Mouse (Mus musculus) cerebellum, postnatal 25 days (tissue): ENCODE measurements around the gene Pih1d1.

Experiments
- DNase-seq, 2 experiments: peaks; one replicate each; pipeline ENCODE4 v3.0.0; 2021; ENCODE audit warnings: mixed read lengths in 2 of 2

Pih1d1 gene

DNA sequence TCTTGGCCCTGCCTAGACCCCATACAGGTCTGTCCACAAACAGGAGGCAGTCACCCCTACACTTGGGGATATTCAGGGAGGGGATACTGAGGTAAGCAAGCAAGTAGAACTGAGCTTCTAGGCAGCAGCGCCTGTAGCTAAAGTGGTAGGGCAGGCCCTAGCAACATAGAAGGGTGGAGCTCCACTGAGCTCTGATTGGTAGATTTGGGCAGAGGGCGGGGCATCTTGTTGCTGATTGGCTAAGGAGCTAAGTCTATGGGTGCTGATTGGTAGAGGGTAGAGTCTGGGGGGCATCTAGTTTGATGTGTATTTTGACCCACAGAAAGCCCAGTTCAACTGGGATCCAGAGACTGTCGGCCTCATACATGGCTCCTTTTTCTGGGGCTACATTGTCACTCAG, 15.4 kb downstream of the Pih1d1 start:
- peak; percentile 77 to 83 for DNase-seq

DNA sequence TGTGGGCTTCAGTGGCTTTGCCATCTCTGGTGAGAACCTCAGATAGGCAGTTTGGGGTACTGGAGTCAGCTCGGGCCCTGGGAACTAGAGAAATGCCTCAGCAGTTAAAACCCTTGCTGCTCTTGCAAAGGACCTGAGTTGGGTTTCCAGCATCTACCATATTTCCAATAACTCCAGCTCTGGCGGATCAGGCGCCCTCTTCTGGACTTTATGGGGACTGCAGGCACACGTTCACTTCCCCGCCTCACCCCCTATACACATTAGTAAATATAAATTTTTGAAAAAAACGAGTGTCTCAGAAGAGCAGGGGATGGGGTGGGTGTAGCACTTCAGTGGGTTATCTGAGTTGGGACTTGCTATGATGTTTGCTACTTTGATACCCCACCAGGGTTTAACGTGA, 18.9 kb downstream of the Pih1d1 start:
- DNase-seq, result peak; percentile 59 to 78

DNA sequence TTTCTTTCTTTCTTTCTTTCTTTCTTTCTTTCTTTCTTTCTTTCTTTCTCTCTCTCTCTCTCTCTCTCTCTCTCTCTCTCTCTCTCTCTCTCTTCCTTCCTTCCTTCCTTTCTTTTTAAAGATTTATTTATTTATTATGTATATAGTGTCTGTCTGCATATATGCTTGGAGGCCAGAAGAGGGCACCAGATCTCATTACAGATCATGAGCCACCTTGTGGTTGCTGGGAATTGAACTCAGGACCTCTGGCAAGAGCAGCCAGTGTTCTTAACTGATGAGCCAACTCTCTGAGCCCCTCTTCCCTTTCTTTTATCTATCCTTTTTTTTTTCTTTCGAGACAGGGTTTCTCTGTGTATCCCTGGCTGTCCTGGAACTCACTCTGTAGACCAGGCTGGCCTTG, 19.7 kb downstream of the Pih1d1 start:
- DNase-seq, result peak in 1 of 2 experiments; percentile 54

DNA sequence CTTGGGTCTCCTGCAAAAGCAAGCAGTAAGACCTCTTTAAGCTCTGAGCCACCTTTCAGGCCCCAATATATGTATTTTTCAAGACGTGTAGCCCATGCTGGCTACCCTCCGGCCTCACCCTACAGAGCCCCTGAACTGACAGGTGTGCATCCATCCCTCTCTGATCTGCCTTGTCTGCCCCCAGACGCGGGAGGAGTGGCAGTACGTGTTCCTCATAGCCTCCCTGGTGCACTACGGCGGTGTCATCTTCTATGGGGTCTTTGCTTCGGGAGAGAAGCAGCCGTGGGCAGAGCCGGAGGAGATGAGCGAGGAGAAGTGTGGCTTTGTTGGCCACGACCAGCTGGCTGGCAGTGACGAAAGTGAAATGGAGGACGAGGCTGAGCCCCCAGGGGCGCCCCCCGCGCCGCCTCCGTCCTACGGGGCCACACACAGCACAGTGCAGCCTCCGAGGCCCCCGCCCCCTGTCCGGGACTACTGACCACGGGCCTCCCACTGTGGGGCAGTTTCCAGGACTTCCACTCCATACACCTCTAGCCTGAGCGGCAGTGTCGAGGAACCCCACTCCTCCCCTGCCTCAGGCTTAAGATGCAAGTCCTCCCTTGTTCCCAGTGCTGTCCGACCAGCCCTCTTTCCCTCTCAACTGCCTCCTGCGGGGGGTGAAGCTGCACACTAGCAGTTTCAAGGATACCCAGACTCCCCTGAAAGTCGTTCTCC, 20.6 kb downstream of the Pih1d1 start:
- peak; percentile 54 to 62 for DNase-seq

DNA sequence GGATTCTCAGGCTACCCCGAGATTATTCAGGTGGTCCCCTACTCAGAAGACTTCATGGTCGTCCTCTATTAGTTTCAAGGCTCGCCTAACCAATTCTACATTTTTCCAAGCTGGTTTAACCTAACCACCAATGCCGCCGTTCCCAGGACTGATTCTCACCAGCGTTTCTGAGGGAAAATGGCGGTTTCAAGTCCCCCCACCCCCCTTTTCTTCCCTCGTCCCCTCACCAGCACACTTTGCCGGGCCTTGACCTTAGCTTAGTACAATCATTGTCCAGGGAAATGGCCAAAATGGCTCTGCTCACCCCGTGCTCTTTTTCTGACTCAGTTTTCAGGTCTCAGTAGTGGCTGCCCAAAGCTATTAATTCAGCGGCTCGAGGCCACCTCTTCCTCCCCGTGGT, 21.3 kb downstream of the Pih1d1 start:
- no peak for DNase-seq

DNA sequence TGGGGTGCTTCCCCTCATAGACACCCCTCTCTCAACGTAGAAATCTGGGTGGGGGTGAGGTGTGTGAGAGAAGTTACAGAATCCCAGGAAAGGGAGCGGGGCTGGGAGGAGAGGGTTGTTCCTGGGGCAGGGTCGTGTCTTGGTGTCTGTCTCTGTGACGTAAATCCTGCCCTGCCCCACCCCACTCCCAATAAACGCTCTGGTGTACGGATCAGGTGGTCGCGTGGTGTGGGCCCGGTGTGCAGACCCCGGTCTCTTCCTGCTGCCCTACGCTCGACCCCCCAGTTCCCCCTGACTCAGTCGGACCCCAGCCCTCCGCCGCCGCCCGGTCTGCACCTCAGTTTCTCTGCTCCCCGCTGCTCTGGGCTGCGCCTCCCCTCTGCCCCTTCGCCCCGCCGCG, 21.8 kb downstream of the Pih1d1 start:
- peak in 1 of 2 experiments; percentile 55 for DNase-seq

DNA sequence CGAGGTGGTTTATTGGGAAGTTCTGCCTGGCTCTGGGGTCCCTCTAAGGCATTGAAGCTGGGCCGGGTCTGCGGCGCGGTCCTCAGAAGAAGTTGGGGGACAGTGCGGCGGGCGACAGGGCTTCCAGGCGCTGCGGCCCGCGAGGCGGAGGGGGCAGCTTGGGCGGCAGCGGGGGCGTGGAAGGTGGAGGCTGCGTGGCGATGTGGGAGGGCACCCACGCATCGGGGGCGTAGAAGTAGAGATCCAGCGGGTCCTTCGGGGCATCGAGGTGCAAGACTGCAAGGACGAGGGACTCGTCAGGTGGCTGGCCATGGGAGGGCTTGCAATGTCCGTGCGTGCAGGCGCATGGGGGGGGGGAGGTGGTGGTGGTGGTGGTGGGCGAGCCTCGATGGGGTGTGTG, 22.3 kb downstream of the Pih1d1 start:
- peak; percentile 49 to 63 for DNase-seq

DNA sequence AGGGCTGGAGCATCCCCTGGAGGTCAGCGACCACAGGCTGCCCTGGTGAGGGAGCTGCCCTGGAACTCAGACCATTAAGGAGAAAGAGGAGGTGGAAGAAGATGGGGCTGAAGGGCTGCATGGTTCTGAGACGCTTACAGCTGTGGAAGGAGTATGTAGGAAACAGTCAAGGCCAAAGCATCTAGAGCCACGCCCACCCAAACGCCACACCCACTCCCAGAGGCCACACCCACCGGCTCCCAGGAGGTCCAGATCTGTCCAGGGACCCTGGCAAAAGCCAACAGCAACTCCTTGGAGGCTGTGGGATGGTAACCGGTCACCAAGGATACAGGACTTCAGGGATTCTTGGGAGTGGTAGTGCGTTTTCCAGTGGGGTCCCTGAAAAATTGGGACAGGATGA, 24.4 kb downstream of the Pih1d1 start:
- DNase-seq, result peak; percentile 10 to 39

DNA sequence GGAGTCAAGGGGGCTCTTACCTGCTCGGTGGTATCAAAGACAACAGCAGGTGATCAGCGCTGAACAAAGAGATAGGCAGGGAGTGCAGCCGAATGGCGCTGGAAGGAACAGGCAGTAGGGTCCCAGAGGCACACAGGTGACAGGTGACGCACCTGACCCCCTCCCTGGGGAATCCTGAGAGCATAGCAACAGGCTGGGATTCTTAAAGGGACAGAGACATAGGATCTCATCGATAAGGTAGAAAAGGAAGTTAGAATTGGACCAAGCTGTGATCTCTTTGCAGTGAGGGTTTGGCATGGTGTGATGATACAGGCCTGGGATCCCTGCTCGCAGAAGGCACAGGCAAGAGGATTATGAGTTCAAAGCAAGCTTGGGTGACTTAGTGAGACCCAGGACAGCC, 25.4 kb downstream of the Pih1d1 start, which contains the start of gene Gfy:
Gene Gfy (minus strand): TSS at position 101 of the 400 bp plus-strand sequence.
- DNase-seq, result no peak

DNA sequence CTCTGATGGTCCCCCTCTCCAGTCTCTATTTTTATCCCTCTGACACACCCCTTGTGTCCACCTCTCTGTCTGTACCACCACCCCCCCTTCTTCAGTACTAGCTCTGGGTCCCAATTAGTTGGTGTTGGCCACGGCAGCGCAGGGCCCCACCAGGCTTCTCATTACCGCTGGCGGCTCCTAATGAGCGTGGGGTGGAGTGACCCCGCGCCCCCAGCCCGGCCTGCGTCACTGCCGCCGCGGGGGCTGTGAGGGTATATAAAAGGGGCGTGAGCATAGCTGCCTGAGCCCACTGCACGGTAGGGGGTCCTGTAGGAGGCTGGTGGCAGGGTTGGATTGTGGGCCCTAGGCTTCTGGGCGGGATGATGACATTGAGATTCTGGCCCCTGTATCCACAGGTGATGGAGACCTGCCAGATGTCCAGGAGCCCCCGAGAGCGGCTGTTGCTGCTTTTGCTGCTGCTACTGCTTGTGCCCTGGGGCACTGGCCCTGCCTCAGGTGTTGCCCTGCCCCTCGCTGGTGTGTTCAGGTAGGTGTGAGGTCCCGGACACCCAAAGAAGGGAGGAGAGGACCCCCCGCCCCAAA, 26.9 kb downstream of the Pih1d1 start, which contains the start of gene Pth2:
Gene Pth2 (plus strand): TSS at position 100 of the 582 bp plus-strand sequence.
- peak in 1 of 2 experiments; percentile 37 for DNase-seq

DNA sequence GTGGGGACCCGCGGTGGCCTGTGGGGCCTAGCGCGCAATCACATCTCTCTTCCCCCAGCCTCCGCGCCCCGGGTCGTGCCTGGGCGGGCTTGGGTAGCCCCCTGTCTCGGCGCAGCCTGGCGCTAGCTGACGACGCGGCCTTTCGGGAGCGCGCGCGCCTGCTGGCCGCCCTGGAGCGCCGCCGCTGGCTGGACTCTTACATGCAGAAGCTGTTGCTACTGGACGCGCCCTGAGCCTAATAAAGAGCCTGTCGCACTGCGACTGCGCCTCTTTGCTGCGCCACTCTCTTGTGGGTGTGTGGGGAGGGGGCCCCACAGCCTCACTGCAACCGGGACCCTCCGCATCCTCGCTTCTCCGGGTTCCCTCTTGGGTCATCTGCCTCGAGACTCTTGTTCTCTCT, 27.4 kb downstream of the Pih1d1 start:
- DNase-seq, result peak in 1 of 2 experiments; percentile 53

DNA sequence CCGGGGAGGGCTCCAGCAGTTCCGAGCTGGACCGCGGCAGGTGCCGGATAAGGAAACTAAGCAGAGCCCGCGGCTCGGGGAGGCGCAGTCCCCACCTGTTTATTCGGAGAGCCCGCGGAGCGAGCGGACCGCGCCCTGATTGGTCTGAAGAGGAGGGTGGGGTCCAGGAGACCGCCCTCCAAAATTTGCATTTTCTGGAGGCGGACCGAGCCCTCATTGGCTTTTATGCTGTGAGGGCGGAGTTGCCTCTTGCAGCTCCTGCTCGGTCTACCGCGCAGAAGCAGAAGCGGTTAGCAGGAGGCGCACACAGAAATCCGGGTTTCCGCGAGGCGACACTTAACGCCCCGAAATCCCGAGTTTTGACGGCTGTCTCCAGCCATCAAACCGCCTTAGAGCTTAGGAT, 28.1 kb downstream of the Pih1d1 start:
- DNase-seq, result peak; percentile 89 to 91

DNA sequence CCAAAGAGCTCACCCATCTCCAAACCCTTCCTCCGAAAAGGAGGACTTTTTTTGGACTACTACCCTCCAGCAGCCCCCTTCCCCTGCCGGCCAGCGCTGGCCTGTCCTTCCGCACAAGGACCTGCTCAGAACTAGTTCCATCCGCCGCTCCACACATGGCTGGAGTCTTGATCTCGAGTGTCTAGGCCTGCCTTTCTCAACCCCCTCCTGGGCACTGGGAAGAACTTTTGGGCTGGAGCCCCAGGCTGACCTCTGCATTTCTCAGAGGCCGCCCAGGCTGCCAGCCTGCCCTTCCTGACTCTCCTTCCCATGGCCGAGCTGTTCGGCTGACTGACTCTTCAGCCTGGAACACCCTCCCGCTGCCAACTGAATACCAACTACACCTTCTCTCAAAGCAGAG, 28.5 kb downstream of the Pih1d1 start:
- peak in 1 of 2 experiments; percentile 42 for DNase-seq

DNA sequence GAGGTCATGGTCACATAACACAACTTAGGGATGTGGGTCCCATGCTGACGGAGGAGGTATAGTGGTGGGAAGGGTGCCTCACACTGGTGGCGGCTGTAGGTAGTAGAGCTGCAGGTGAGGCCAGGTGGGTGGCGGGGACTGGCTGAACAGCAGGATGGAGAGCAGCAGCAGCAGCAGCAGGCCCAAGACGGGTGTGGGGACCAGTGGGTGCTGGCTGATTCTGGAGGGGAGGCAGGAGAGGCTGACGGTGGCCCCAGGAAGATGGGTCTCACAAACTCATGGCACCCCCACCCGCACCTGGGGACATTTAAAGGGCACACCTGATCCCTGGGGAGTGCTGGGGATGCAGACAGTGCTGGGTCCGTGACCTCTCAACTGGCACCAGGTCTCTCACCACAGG, 29.6 kb downstream of the Pih1d1 start:
- no peak for DNase-seq

DNA sequence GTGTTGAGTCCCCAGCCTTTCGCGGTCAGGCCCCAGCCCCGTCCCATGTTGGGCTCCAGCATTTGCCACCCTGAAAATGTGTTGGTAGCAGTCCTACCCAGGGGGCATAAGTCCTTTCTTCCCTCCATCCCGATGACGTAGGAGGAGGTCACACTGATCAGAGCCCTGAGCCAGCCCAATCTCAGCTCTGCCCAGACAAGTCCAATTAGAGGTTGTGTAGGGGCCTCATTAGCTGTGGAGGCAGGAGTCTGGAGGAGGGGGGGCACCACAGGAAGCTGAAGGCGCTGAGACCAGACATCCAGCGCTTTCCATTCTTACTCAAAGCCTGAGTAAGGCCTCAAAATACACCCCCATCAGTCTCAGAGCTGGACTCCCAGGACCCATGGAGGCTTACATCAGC, 31.8 kb downstream of the Pih1d1 start:
- DNase-seq, result no peak

DNA sequence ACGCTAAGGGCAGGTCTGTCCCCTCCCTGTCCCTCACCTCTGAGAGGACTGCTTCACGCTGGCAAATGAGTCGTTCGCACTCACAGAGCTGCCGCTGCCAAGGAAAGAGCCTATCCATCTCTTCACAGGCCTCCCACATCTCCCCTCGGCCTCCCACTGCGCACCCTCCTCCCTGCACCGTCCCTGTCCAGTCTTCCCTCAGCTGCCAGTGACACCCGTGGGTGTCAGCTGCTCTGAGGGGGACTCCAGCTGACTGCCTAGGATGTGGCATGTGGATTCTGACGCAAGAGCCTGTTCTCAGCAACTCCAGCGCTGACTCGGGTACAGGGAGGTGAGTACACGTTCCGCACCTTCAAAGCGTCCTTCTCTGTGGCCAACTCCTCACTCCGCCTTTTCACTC, 35.5 kb downstream of the Pih1d1 start:
- peak; percentile 36 to 38 for DNase-seq

DNA sequence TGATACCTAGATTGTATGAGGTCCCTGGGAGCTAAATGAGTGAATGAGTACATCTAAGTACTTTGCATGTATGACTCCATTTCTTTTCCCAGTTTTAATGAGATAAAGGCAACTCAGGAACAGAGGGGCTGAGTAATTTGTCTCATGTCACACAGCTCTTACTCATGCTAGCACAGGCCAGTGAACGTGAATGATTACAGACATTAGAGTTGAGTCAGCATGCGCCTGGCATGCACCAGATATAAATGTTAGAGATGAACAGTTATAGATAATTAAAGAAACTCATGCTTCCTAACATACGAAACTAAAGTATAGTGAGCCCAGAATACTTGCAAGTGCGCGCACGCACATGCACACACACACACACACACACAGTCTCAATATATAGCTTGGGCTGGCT, 36.1 kb downstream of the Pih1d1 start:
- no peak for DNase-seq

DNA sequence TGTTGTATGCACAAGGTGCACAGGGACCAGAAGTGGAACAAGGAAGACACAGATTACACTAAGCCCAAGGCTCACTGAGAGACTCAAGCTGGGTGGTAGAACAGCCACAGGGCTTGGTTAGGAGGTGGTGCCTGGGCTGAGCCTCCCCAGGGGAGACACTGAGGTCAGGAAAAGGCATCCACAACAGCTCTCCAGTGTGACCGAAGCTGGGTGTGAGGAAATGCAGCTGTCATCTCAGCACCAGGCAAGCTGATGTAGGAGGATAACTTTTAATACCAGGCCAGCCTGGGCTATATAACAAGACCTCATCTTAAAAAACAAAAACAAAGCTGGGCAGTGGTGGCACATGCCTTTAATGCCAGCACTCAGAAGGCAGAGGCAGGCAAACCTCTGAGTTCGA, 37.1 kb downstream of the Pih1d1 start:
- DNase-seq, result peak in 1 of 2 experiments; percentile 19

DNA sequence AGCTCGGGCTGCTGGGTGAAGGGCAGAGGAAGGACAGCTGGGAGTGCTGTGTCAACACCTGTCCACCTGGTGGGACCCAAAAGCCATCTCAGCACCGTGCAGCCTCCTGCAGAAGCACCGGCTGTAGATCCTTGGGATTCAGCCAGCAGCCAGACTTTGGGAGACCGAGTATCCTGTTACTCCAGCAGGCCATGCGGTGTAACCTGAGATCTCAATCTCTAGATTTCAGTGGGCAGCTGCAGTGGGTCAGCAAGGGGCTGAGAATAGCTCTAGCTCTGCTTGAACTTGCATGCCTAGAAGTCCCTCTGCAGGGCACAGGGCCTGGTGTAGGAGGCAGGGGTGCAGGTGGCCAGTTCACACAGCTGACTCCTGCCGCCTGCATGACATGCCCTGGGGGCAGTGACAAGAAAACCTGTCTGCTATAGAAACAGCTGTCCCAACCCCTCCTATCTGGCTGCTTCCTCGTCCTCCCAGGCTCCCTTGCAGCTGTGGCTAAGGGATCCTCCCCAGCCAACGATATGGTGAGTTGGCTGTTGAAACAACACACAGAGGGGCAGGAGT, 37.8 kb downstream of the Pih1d1 start:
- peak; percentile 83 to 87 for DNase-seq

DNA sequence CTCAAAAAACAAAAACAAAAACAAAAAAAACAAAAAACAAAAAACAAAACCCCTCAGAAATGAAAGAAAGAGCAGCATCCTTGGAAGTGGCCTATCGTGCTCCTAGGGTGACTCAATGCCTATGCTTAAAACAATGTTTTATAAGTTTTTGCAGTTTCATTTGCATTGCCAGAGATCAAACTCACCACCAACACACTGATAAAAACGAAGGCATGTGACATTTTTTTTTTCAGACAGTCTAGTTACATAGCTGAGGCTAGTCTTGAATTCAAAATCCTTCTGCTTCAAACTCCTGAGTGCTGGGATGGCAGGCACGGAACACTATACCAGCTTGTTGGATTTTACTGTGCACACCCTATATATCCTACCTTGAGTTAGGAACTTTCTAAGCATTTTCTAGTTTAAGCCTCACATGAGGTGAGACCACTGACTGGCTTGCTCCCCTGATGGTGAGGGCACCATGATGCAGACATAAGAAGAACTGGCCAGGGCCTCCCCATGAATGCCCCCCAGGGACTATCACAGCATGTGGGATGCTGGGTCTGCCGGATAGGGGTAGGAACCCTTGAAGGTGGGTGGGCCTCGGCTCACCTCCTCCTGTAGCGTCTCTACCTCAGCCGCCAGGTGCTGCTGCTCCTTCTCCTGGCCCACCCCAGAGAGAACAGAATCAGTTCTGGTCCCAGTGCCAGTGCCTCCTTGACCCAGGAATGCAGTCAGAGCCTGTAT, 38.6 kb downstream of the Pih1d1 start:
- DNase-seq, result peak in 1 of 2 experiments; percentile 53

DNA sequence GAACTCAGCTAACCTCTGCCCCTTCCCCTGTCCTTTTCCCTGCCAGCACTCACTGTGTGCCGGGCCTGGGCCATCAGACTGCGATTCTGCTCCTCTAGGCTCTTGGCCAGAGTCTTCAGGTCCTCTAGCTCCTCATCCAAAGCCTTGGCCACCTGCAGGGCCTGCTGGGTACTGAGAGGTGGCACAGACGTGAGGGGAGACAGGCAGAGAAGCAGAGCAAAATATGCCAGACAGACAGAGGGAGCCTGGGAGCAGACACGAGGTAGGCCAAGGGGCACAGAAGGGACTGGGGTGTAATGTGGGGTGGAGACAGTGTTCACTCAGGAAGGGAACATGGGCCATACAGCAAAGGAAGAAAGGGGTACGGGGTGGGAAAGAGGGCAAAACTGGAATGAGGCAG, 39.3 kb downstream of the Pih1d1 start:
- peak; percentile 74 to 76 for DNase-seq

DNA sequence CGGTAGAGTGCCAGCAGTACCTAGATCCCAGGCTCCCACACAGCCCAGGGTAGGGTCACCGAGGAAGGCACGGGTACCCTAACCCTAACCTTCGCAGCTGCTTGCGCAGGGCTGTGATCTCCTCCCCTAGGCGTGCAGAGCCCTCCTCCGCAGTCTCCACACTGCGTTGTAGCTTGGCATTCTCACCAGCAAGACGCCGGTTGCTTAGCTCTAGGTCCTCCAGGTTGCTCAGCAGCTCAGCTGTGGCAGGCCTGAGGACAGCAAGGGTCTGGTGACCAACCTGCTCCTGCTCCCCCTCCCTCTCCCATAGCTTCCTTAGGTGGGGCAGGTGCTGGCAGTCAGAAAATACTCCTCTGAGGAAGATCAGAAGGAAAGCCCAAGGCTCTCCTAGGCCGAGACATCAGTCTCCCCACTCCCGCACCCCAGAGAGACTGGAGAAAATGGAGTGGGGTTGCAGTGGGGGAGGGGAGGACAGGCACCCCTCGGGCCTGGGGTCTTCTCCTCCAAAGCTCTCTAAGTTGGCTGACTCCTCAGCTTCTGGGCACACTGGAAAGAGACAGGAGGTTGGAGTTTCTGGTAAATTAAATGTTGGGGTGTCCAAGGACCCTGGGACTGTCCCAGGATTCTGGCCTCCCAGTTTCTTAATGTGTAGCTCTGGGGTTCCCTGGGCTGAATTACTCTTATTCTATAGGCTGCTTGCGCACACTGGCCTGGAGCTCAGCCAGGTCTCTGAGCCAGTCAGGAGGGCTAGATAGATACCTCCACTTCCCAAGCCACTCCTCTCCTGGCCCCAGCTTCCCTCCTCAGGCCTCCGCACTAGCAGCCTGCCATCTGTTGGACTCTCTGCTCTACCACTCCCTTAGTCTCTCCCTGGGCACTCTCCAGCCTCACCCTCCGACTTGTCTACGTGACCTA, 40.0 kb downstream of the Pih1d1 start:
- peak; percentile 72 to 83 for DNase-seq
